Mouse (Mus musculus): ENCODE measurements around the gene Pbx4.

DNA sequence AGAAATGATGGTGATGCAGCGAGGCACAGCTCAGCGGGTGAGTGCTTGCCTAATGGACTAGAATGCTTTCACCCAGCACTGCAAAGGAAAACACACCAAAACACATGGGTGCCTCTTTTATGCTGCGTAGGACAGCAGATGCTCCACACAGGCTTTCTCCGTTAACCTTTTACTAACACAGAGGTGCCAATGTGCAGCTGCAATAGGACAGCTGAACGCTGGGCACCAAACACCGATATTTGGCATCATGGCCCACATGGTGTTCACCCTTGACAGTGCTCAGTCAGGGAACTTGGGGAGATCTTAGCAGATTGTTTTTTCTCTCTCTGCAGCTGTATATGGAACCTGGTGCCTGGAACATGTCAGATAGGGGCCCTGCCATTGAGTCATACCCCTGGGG is 37.4 kb upstream of the Pbx4 start:
- TF ChIP-seq CTCF (IDR thresholded peaks at IDR 0.05; ENCODE audit: insufficient read depth, low read depth, low read length) (no peak), POLR2A (IDR thresholded peaks at IDR 0.05; ENCODE audit: insufficient read depth, low read depth, low read length) (no peak)

Measured in olfactory bulb, adult 2 months (tissue).